Mouse (Mus musculus) bone marrow macrophage, adult 2 months (primary cell): ENCODE results near the gene Pold4. TPM values are rescaled to one million over a fixed set of nuclear protein-coding genes. Genes with fewer than 3 reads are reported as not detected.

Experiments used
- H3K27ac ChIP-seq: 2 replicates; pipeline ENCODE4 v1.5.1; 2012; ENCODE audit warnings: low read depth, low read length; ENCODE audit not compliant: insufficient read depth
- H3K4me1 ChIP-seq: 2 replicates; pipeline ENCODE4 v1.6.1; 2012; ENCODE audit warnings: low read length; ENCODE audit not compliant: control insufficient read depth, insufficient read depth
- H3K4me3 ChIP-seq: 2 replicates; pipeline ENCODE4 v1.5.1; 2012; ENCODE audit warnings: mild to moderate bottlenecking, low read length, moderate library complexity; ENCODE audit not compliant: insufficient read depth
- CTCF ChIP-seq: IDR thresholded peaks from 2 replicates; pipeline ENCODE4 v1.5.1; 2012; ENCODE audit warnings: low read depth, mild to moderate bottlenecking, low read length, moderate library complexity
- POLR2A ChIP-seq: IDR thresholded peaks from 2 replicates; pipeline ENCODE4 v1.6.1; 2012; ENCODE audit warnings: mild to moderate bottlenecking, low read depth, low read length, borderline replicate concordance
- polyA plus RNA-seq: library from polyadenylated mRNA; stranded (reverse); fragments of >200 nt; gene quantifications from 2 replicates; pipeline ENCODE4 v1.2.4, GENCODE M21; 2012; ENCODE audit not compliant: missing spikeins, insufficient read depth, insufficient read length

Gene Pold4
- polyA plus RNA-seq, 1 experiment = 93.5 TPM

- H3K4me1 ChIP-seq = peaks cover 21% of the 10 kb centered on the region
- H3K4me3 ChIP-seq = peak overlapping the region; percentile 96
- TF ChIP-seq POLR2A (no peak), CTCF (no peak)
- no peak overlapping the region for H3K27ac ChIP-seq
Observed at GRCm38 (mm10) chr19:4193129-4193528, 38.6 kb upstream of the Pold4 start.

DNA sequence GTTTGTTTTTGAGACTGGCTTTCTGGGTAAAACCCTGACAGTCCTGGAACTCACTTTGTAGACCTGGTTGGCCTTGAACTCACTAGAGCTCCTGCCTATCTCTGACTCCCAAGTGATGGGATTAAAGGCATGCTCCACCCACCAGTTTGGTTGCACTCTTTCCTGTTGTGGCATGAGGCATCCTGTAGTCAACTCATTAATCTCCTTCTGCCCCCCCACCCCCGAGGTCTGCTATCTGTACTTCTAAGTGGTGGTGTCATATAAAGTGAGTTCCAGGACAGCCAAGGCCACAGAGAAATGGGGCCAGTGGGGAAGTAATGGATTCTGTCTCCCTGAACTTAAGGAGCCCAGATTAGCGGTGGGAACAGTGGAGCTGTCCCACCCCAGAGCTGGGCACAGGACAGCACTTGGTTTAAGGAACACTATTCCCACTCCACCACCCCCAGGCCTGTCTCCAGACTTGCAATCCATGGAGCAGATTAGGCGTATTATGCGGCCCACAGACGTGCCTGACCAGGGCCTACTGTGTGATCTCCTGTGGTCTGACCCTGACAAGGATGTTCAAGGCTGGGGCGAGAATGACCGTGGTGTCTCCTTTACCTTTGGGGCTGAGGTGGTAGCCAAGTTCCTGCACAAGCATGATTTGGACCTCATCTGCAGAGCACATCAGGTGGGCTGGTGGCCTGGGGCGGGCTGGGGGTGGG is 37.5 kb upstream of the Pold4 start:
- H3K4me3 ChIP-seq = no peak overlapping the region
- H3K4me1 ChIP-seq = peaks cover 21% of the 10 kb centered on the region
- TF ChIP-seq CTCF (no peak), POLR2A (no peak)
- H3K27ac ChIP-seq = no peak overlapping the region

GRCm38 (mm10) chr19:4194776-4195650 is 36.7 kb upstream of the Pold4 start:
- TF ChIP-seq CTCF (no peak), POLR2A (no peak)
- H3K4me1 ChIP-seq = peaks cover 22% of the 10 kb centered on the region
- H3K4me3 ChIP-seq = no peak overlapping the region
- H3K27ac ChIP-seq = no peak overlapping the region

- peaks cover 25% of the 10 kb centered on the region for H3K4me1 ChIP-seq
- TF ChIP-seq CTCF (no peak), POLR2A (no peak)
- no peak overlapping the region for H3K4me3 ChIP-seq
- H3K27ac ChIP-seq = no peak overlapping the region
Observed at GRCm38 (mm10) chr19:4196048-4196447, 35.7 kb upstream of the Pold4 start.

GRCm38 (mm10) chr19:4196548-4196947 is 35.2 kb upstream of the Pold4 start:
- H3K4me1 ChIP-seq = peaks cover 20% of the 10 kb centered on the region
- no peak for TF ChIP-seq CTCF
- no peak for TF ChIP-seq POLR2A
- H3K4me3 ChIP-seq = no peak overlapping the region
- H3K27ac ChIP-seq = no peak overlapping the region

- H3K4me1 ChIP-seq = peaks cover 24% of the 10 kb centered on the region
- no peak overlapping the region for H3K4me3 ChIP-seq
- no peak for TF ChIP-seq CTCF
- TF ChIP-seq POLR2A = no peak
- no peak overlapping the region for H3K27ac ChIP-seq
Observed at GRCm38 (mm10) chr19:4197180-4197579, 34.5 kb upstream of the Pold4 start.

- Histone ChIP-seq H3K27ac (peak within 1 kb of the TSS; percentile 52), H3K4me3 (peak within 1 kb of the TSS; percentile 70), H3K4me1 (peaks cover 31% of the 10 kb centered on the region)
- no peak for TF ChIP-seq CTCF
- no peak for TF ChIP-seq POLR2A
Observed at GRCm38 (mm10) chr19:4201291-4201909, 30.3 kb upstream of the Pold4 start, which contains the start of gene Rad9a. TSS of gene Rad9a (minus strand) at chr19:4201662.

- Histone ChIP-seq H3K27ac (peak overlapping the region; percentile 52), H3K4me3 (peak overlapping the region; percentile 70), H3K4me1 (peaks cover 31% of the 10 kb centered on the region)
- TF ChIP-seq CTCF (no peak; the same call in 1 of the 2 replicates), POLR2A (no peak)
Observed at GRCm38 (mm10) chr19:4202149-4202548, 29.6 kb upstream of the Pold4 start.

DNA sequence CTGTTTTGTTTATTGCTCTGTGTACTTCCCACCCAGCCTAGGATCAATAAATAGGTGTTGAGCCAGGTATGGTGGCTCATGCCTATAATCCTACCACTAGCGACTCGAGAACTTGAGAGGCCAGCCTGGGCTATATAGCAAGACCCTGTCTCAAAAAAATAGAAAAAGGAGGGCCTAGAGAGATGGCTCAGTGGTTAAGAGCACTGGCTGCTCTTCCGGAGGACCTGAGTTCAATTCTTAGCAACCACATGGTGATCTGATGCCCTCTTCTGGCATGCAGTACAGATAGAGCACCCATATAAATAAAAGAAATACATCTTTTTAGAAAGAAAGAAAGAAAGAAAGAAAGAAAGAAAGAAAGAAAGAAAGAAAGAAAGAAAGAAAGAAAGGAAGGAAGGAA is 28.6 kb upstream of the Pold4 start:
- Histone ChIP-seq H3K4me1 (peaks cover 31% of the 10 kb centered on the region), H3K27ac (peak overlapping the region; percentile 88), H3K4me3 (peak overlapping the region; percentile 14; the same call in 1 of the 2 replicates)
- TF ChIP-seq CTCF = no peak
- no peak for TF ChIP-seq POLR2A
